Mouse (Mus musculus) gastrocnemius, adult 2 months (tissue): Measurements from ENCODE around the gene Dpm1. TPM values are rescaled to one million over a fixed set of nuclear protein-coding genes. Genes with fewer than 3 reads are reported as not detected.

Source experiments
- DNase-seq: peaks from one replicate; pipeline ENCODE4 v3.0.0; 2022
- H3K27ac ChIP-seq: fragments of 200-600 bp; 2 replicates; pipeline ENCODE4 v1.8.1; 2022; ENCODE audit warnings: mild to moderate bottlenecking
- H3K4me3 ChIP-seq: fragments of 200-600 bp; 2 replicates; pipeline ENCODE4 v1.8.1; 2022; ENCODE audit warnings: mild to moderate bottlenecking, moderate library complexity
- CTCF ChIP-seq: fragments of 200-600 bp; IDR thresholded peaks from 2 replicates; pipeline ENCODE4 v1.8.1; 2022; ENCODE audit warnings: antibody characterized with exemption, mild to moderate bottlenecking, moderate library complexity
- intact Hi-C: fragments of 180-260 bp; cut with DNase I; formaldehyde crosslinking; loops from one replicate; pipeline ENCODE4 v1.15.1; 2025
- total RNA-seq, 2 experiments: library from RNA; stranded (reverse); gene quantifications; 2 replicates each; pipeline ENCODE4 v1.2.3; 2021

The Dpm1 gene
- total RNA-seq, 2 experiments from 2014 or later: 71.4 to 81.4 TPM

- no peak for DNase-seq
- Histone ChIP-seq H3K27ac (no peak overlapping the region), H3K4me3 (no peak overlapping the region)
- intact Hi-C loops: no loop called here
- TF ChIP-seq CTCF: peak; percentile 32; the same call in 1 of the 2 replicates
Measured at GRCm38 (mm10) chr2:168248856-168249245, 18.5 kb upstream of the Dpm1 start.

- H3K4me3 ChIP-seq: no peak overlapping the region
- intact Hi-C loops: no loop called here
- no peak for TF ChIP-seq CTCF
- H3K27ac ChIP-seq: no peak overlapping the region
- DNase-seq: no peak
Measured at GRCm38 (mm10) chr2:168248167-168248855, 17.9 kb upstream of the Dpm1 start.

- H3K27ac ChIP-seq: no peak overlapping the region
- no peak for DNase-seq
- TF ChIP-seq CTCF: no peak
- H3K4me3 ChIP-seq: no peak overlapping the region
- intact Hi-C loops: no loop called here
Measured at GRCm38 (mm10) chr2:168245571-168245970, 15.2 kb upstream of the Dpm1 start.

- intact Hi-C loops: no loop called here
- DNase-seq: no peak
- peak; percentile 3; the same call in 1 of the 2 replicates for TF ChIP-seq CTCF
- H3K27ac ChIP-seq: no peak overlapping the region
- no peak overlapping the region for H3K4me3 ChIP-seq
Measured at GRCm38 (mm10) chr2:168243278-168243677, 12.9 kb upstream of the Dpm1 start.

GRCm38 (mm10) chr2:168242841-168243240 is 12.4 kb upstream of the Dpm1 start:
- DNase-seq: no peak
- TF ChIP-seq CTCF: no peak
- intact Hi-C loops: no loop called here
- Histone ChIP-seq H3K4me3 (no peak overlapping the region), H3K27ac (no peak overlapping the region)

GRCm38 (mm10) chr2:168238335-168238734 is 7.9 kb upstream of the Dpm1 start:
- DNase-seq: no peak
- intact Hi-C loops: no loop called here
- no peak overlapping the region for H3K4me3 ChIP-seq
- no peak for TF ChIP-seq CTCF
- H3K27ac ChIP-seq: no peak overlapping the region

- no peak overlapping the region for H3K4me3 ChIP-seq
- no peak for DNase-seq
- no peak overlapping the region for H3K27ac ChIP-seq
- TF ChIP-seq CTCF: no peak
- intact Hi-C loops: no loop called here
Measured at GRCm38 (mm10) chr2:168233286-168233685, 2.9 kb upstream of the Dpm1 start.

GRCm38 (mm10) chr2:168231471-168231829 is 1.1 kb upstream of the Dpm1 start:
- intact Hi-C loops: loop anchor here (2.0 kb wide), 1 partner anchor 25 kb away; the partner anchor contains the start of gene Adnp
- no peak for DNase-seq

GRCm38 (mm10) chr2:168230773-168231470 is 531 bp upstream of the Dpm1 start:
- no peak for TF ChIP-seq CTCF
- peak; percentile 51 for DNase-seq
- intact Hi-C loops: loop anchor here (2.0 kb wide), 1 partner anchor 24 kb away; the partner anchor contains the start of gene Adnp
- H3K27ac ChIP-seq: peak overlapping the region; percentile 100
- peak overlapping the region; percentile 86 for H3K4me3 ChIP-seq

More at GRCm38 (mm10) chr2:168231471-168231829, 1.1 kb upstream of the Dpm1 start:
- Histone ChIP-seq H3K4me3 (peak overlapping the region; percentile 86), H3K27ac (peak overlapping the region; percentile 100)
- TF ChIP-seq CTCF: no peak

GRCm38 (mm10) chr2:168229116-168230025 is 1.0 kb downstream of the Dpm1 start:
- Histone ChIP-seq H3K4me3 (peak overlapping the region; percentile 86), H3K27ac (peak overlapping the region; percentile 100)
- intact Hi-C loops: loop anchor here (2.0 kb wide), 1 partner anchor 23 kb away; the partner anchor contains the start of gene Adnp
- no peak for TF ChIP-seq CTCF
- peak; percentile 58 for DNase-seq

- intact Hi-C loops: no loop called here
- H3K4me3 ChIP-seq: no peak overlapping the region
- TF ChIP-seq CTCF: no peak
- H3K27ac ChIP-seq: no peak overlapping the region
- no peak for DNase-seq
Measured at GRCm38 (mm10) chr2:168223326-168223725, 7.1 kb downstream of the Dpm1 start.

- no peak for DNase-seq
- intact Hi-C loops: no loop called here
- TF ChIP-seq CTCF: no peak
- Histone ChIP-seq H3K27ac (no peak overlapping the region), H3K4me3 (no peak overlapping the region)
Measured at GRCm38 (mm10) chr2:168213788-168214397, 16.5 kb downstream of the Dpm1 start.
